Mouse (Mus musculus): ENCODE data around the gene Bnc2. TPM values are rescaled to one million over a fixed set of nuclear protein-coding genes. Genes with fewer than 3 reads are reported as not detected.
A peak's percentile ranks its signal among the peaks of the same experiment; 100 is the strongest.

Bnc2 gene
- polyA plus RNA-seq, 2 experiments = 24.3 to 25.7 TPM

DNA sequence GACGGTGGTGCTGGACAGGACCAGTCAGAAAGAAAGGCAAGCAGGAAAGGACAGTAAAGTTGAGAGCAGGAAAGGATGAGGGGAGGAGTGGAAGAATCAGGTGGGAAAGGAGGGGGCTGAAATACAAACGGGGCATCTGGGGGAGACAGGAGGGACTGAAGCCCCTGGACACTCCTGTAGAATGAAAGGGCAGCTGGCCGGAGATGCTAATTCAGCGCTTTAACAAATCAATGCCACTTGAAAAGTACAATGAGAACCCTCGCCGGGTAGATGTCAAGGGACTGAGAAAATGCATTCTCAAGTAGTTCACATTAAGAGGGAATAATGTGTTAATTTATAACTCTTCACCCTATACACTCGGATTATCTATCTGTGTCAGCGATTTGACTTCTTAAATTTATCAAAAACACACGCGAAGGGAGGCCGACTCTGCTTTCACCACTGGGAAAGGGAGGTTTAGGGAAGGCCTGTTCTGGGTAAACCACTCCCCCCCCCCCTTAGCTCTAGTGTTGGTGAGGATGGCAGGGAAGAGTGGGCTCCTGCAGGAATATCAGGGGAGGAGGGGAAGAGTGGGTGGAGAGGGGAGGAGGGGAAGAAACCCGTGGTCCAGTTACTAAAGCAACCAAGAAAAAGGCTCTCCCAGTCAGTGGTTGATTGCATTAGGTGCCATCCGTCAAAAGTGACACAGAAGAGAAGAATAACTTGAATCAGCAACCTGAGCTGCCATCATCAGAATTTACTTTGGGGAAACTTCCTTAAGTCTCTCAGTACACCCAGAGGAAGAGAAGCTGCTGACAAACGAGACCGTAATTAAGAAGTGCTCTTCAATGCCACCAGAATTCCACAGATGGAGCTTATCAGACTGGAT lies 147.8 kb downstream of the Bnc2 start:
- Histone ChIP-seq H3K36me3 (ENCODE audit: control insufficient read depth, insufficient read depth, low read length) (no peaks in the 10 kb centered on the region), H3K27me3 (ENCODE audit: control insufficient read depth, insufficient read depth, low read length) (no peaks in the 10 kb centered on the region), H3K4me1 (ENCODE audit: control insufficient read depth, insufficient read depth, low read length) (peaks cover 22% of the 10 kb centered on the region), H3K9me3 (ENCODE audit: control insufficient read depth, low read length) (no peaks in the 10 kb centered on the region), H3K9ac (ENCODE audit: low read depth, low read length, severe bottlenecking) (no peak overlapping the region), H3K4me2 (replicated peaks; ENCODE audit: low read depth, low read length, severe bottlenecking) (no peak overlapping the region), H3K4me3 (replicated peaks; ENCODE audit: low read length) (no peak overlapping the region), H3K27ac (replicated peaks; ENCODE audit: low read depth, low read length) (no peak overlapping the region)
- DNase-seq (ENCODE audit: low spot score) (no peak), ATAC-seq (ENCODE audit: low FRiP score, low read depth) (no peak)
- 29% methylated on average over 15 of the region's 15 CpGs for WGBS
- no peak for TF ChIP-seq POLR2A (IDR thresholded peaks at IDR 0.05; ENCODE audit: borderline replicate concordance, extremely low read depth, insufficient read depth, insufficient read length)

DNA sequence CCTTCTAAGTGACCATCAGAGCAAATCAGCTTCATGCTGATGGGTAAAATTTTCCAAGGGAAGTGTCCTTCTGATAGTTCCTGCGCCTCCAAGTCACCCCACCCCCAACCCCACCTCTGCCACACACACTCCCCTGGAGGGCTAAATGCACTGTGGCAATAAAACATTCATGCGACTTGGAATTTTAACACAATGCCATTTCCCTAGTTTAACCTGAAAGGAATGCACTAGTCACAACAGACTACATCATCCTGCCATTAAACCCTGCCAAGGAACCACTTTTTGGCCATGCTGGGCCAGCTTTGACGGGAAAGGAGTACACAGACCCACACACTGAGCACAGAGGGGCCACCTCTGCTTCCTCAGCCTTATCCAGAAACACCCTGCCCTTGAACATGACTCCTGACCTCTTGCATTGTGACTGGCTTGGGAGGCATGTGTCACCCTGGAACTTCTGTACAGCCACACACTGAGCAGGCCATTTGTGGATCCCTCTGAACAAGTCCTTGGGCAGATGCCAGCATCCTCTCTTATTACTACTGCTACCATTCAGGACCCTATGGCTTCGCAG lies 151.3 kb downstream of the Bnc2 start:
- Histone ChIP-seq H3K36me3 (ENCODE audit: control insufficient read depth, insufficient read depth, low read length) (no peaks in the 10 kb centered on the region), H3K4me2 (replicated peaks; ENCODE audit: low read depth, low read length, severe bottlenecking) (peak overlapping the region; percentile 13; the same call in 1 of the 2 replicates), H3K9ac (ENCODE audit: low read depth, low read length, severe bottlenecking) (no peak overlapping the region), H3K27ac (replicated peaks; ENCODE audit: low read depth, low read length) (peak overlapping the region; percentile 67; the same call in 1 of the 2 replicates), H3K9me3 (ENCODE audit: control insufficient read depth, low read length) (no peaks in the 10 kb centered on the region), H3K4me1 (ENCODE audit: control insufficient read depth, insufficient read depth, low read length) (peaks cover 22% of the 10 kb centered on the region), H3K4me3 (replicated peaks; ENCODE audit: low read length) (no peak overlapping the region), H3K27me3 (ENCODE audit: control insufficient read depth, insufficient read depth, low read length) (no peaks in the 10 kb centered on the region)
- peak; percentile 68 for DNase-seq (ENCODE audit: low spot score)
- no peak for ATAC-seq (ENCODE audit: low FRiP score, low read depth)
- TF ChIP-seq POLR2A (IDR thresholded peaks at IDR 0.05; ENCODE audit: borderline replicate concordance, extremely low read depth, insufficient read depth, insufficient read length) = no peak
- 23% methylated on average over 4 of the region's 4 CpGs for WGBS

DNA sequence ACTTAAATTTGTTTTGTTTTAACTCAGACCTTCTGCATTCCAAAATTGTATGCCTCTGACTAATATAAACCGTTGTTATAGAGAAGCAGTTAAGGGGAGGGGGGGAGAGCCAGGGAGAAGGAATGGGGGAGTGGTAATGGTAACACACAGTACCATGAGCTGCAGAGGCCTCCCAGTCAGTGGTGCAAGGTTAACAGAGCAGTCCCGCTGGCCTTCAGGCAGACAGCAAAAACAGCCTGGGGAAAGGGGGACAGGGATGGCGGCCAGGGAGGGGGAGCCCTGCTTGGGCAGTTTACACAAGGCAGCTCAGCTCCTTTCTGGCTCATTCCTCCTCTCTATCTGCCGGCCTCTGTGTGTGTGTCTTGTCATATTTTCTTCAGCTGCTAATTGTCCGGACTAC lies 151.9 kb downstream of the Bnc2 start:
- Histone ChIP-seq H3K36me3 (ENCODE audit: control insufficient read depth, insufficient read depth, low read length) (no peaks in the 10 kb centered on the region), H3K9ac (ENCODE audit: low read depth, low read length, severe bottlenecking) (no peak overlapping the region), H3K9me3 (ENCODE audit: control insufficient read depth, low read length) (no peaks in the 10 kb centered on the region), H3K27me3 (ENCODE audit: control insufficient read depth, insufficient read depth, low read length) (no peaks in the 10 kb centered on the region), H3K27ac (replicated peaks; ENCODE audit: low read depth, low read length) (peak overlapping the region; percentile 67; the same call in 1 of the 2 replicates), H3K4me2 (replicated peaks; ENCODE audit: low read depth, low read length, severe bottlenecking) (peak overlapping the region; percentile 13), H3K4me3 (replicated peaks; ENCODE audit: low read length) (no peak overlapping the region), H3K4me1 (ENCODE audit: control insufficient read depth, insufficient read depth, low read length) (peaks cover 22% of the 10 kb centered on the region)
- no peak for TF ChIP-seq POLR2A (IDR thresholded peaks at IDR 0.05; ENCODE audit: borderline replicate concordance, extremely low read depth, insufficient read depth, insufficient read length)
- 5% methylated on average over 5 of the region's 5 CpGs for WGBS
- DNase-seq (ENCODE audit: low spot score) (no peak), ATAC-seq (ENCODE audit: low FRiP score, low read depth) (peak; percentile 67; the same call in 1 of the 2 replicates)

DNA sequence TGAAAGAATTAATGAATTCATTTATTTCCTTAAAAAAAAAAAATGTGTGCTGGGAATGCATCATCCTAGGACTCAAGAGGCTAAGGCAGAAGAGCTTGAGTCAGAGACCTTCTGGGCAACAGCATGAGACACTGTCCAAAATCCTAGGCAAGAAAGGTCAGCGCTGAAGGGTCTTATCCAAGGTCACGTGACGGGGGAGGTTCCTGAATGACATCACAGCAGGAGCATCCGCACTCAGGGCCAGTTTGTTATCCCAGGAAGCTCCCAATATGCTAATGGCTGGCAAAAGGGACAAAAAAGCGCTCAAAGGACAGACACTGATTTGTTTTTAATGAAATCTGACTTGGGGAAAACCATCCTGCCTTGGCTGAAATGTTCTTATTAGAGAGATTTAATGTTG lies 153.5 kb downstream of the Bnc2 start:
- Histone ChIP-seq H3K9ac (ENCODE audit: low read depth, low read length, severe bottlenecking) (no peak overlapping the region), H3K36me3 (ENCODE audit: control insufficient read depth, insufficient read depth, low read length) (no peaks in the 10 kb centered on the region), H3K4me3 (replicated peaks; ENCODE audit: low read length) (no peak overlapping the region), H3K27ac (replicated peaks; ENCODE audit: low read depth, low read length) (no peak overlapping the region), H3K4me2 (replicated peaks; ENCODE audit: low read depth, low read length, severe bottlenecking) (no peak overlapping the region), H3K4me1 (ENCODE audit: control insufficient read depth, insufficient read depth, low read length) (peaks cover 20% of the 10 kb centered on the region), H3K27me3 (ENCODE audit: control insufficient read depth, insufficient read depth, low read length) (no peaks in the 10 kb centered on the region), H3K9me3 (ENCODE audit: control insufficient read depth, low read length) (no peaks in the 10 kb centered on the region)
- DNase-seq (ENCODE audit: low spot score) (no peak), ATAC-seq (ENCODE audit: low FRiP score, low read depth) (no peak)
- 88% methylated on average over 5 of the region's 5 CpGs for WGBS
- no peak for TF ChIP-seq POLR2A (IDR thresholded peaks at IDR 0.05; ENCODE audit: borderline replicate concordance, extremely low read depth, insufficient read depth, insufficient read length)

DNA sequence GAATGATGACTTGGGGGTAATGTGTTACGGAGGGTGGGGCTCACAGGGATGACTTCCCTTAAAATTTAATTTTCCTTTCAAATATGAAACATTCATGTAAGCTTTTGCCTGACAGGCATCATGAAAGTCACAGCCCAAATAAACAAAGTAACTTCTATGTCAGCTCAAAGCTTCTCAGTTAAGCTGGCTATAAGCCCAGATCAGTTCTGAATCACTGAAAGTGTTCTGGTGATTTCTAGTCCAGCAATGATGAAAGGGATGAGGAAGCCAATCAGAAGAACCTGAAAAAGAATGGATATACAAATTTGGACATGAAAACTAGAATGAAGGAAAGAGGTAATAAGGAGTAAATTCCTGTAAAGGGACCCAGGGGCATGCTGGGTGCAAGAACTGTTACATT lies 164.6 kb downstream of the Bnc2 start:
- no peaks in the 10 kb centered on the region for H3K9me3 ChIP-seq (ENCODE audit: control insufficient read depth, low read length)
- H3K27ac ChIP-seq (replicated peaks; ENCODE audit: low read depth, low read length) = no peak overlapping the region
- DNase-seq (ENCODE audit: low spot score) (no peak), ATAC-seq (ENCODE audit: low FRiP score, low read depth) (no peak)
- H3K4me3 ChIP-seq (replicated peaks; ENCODE audit: low read length) = no peak overlapping the region
- TF ChIP-seq POLR2A (IDR thresholded peaks at IDR 0.05; ENCODE audit: borderline replicate concordance, extremely low read depth, insufficient read depth, insufficient read length) = no peak
- no peaks in the 10 kb centered on the region for H3K27me3 ChIP-seq (ENCODE audit: control insufficient read depth, insufficient read depth, low read length)
- H3K4me1 ChIP-seq (ENCODE audit: control insufficient read depth, insufficient read depth, low read length) = peaks cover 11% of the 10 kb centered on the region
- no peak overlapping the region for H3K4me2 ChIP-seq (replicated peaks; ENCODE audit: low read depth, low read length, severe bottlenecking)
- no peaks in the 10 kb centered on the region for H3K36me3 ChIP-seq (ENCODE audit: control insufficient read depth, insufficient read depth, low read length)
- H3K9ac ChIP-seq (ENCODE audit: low read depth, low read length, severe bottlenecking) = no peak overlapping the region
- WGBS = 84% methylated on average over 1 of the region's 1 CpGs

Measured in limb, embryonic 14.5 days (tissue).